Mouse (Mus musculus): ENCODE data around the gene Sacm1l. TPM values are rescaled to one million over a fixed set of nuclear protein-coding genes. Genes with fewer than 3 reads are reported as not detected.

The Sacm1l gene
- polyA plus RNA-seq (2012; rRNA removed): 11.3 and 11.7 TPM in 2 replicates

DNA sequence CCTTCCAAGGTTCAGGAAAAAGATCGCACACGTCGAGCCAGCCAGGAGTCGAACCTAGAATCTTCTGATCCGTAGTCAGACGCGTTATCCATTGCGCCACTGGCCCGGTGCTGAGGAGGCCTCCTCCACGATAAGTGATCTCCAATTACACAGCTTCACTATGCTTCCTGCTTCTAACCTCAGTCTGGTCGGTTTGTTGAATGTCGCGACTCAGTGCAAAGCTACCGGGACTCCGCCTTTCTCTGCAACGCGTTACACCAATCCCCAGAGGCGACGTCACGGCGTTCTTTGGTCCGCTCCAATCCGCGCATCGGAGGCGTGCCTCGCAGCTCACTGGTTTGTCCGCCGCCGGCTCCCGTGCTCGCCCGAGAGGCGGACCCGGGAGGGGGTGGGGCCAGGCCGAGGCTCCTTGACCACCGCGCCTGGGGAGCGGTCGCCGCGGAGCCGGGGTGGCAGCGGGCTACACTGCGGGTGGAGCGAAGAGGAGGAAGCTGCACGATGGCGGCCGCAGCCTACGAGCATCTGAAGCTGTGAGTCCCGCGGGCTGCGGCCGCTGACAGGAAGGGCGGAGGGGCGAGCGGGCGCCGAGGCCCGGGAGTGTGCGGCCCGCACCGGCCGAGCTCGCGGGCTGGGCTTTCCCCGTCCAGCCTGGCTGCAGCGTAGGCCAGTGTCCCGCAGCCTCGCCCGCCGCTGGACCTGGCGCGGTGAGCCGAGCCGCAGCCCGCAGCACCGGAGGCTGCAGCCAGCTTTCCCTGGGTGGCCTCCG is at the start of gene Sacm1l:
TSS of gene Sacm1l (plus strand) at position 368 of the 766 bp plus-strand sequence.

DNA sequence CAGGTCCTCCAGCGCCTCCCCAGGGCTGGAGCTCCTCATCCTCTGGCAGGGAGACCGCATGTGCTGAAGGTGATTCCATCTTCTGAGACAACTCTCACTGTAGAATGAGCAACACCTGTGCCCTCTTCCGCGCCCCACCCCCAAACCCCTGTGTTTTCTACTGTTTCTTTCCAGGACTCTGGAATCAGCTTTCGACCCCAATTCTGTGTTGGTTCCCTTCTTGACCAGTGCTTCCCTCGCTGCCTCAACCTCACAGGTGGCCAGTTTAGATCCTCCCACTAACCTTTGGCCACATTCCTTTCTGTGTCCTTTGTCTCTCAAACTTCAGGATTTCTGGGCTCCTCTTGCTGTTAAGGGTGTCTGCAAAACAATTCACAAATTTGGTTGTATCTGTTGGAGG is 102.7 kb downstream of the Sacm1l start, which contains the start of gene Slc6a20b:
TSS of gene Slc6a20b (minus strand) at position 285 of the 400 bp plus-strand sequence.

Other genes starting within 250 kb of the Sacm1l start
- 314 and 320 TPM in 2 replicates for gene Lars2, start 162.8 kb upstream of the Sacm1l start, polyA plus RNA-seq (2012; rRNA removed)
- gene Limd1, start 51.1 kb upstream of the Sacm1l start, polyA plus RNA-seq (2012; rRNA removed): 8.7 and 9.5 TPM in 2 replicates
- 0.20 and 0.22 TPM in 2 replicates for gene Slc6a20b, start 102.8 kb downstream of the Sacm1l start, polyA plus RNA-seq (2012; rRNA removed)
- 0.10 and 0.12 TPM in 2 replicates for gene Ccr9, start 148.7 kb downstream of the Sacm1l start, polyA plus RNA-seq (2012; rRNA removed)
- gene Slc6a20a, start 149.1 kb downstream of the Sacm1l start, polyA plus RNA-seq (2012; rRNA removed): 3.0 and 3.3 TPM in 2 replicates
- gene Lztfl1, start 187.9 kb downstream of the Sacm1l start, polyA plus RNA-seq (2012; rRNA removed): 5.3 and 6.4 TPM in 2 replicates